Mouse (Mus musculus) midbrain, postnatal 0 days (tissue): ENCODE measurements around the gene Tnfsf10. TPM values are rescaled to one million over a fixed set of nuclear protein-coding genes. Genes with fewer than 3 reads are reported as not detected.
"Not testable (repeated sequence)": the region's sequence is repeated elsewhere in the genome, so short reads cannot be mapped to it uniquely, and the experiment has no call there.

Experiments
- ATAC-seq: fragments of 200-750 bp; cut with Nextera tagmentation; 2 replicates; pipeline ENCODE4 v1.8.0; 2017; ENCODE audit warnings: moderate number of reproducible peaks, mild to moderate bottlenecking, moderate TSS enrichment, moderate library complexity; ENCODE audit not compliant: low FRiP score
- DNase-seq: peaks from one replicate; pipeline ENCODE4 v3.0.0-alpha.2; 2015; ENCODE audit warnings: low spot score
- H3K27ac ChIP-seq: fragments of 300-500 bp; sonication (generic); 2 replicates; pipeline ENCODE4 v1.5.1; 2014; ENCODE audit warnings: low read depth, mild to moderate bottlenecking, low read length, mixed read lengths
- H3K27me3 ChIP-seq: fragments of 300-500 bp; sonication (generic); 2 replicates; pipeline ENCODE4 v1.6.1; 2014; ENCODE audit warnings: low read length, control low read depth, mixed read lengths; ENCODE audit not compliant: insufficient read depth
- H3K36me3 ChIP-seq: fragments of 300-500 bp; sonication (generic); 2 replicates; pipeline ENCODE4 v1.6.1; 2014; ENCODE audit warnings: low read length, control low read depth, mixed read lengths; ENCODE audit not compliant: insufficient read depth
- H3K4me1 ChIP-seq: fragments of 300-500 bp; sonication (generic); 2 replicates; pipeline ENCODE4 v1.6.1; 2014; ENCODE audit warnings: mild to moderate bottlenecking, control low read depth, antibody characterized with exemption, low read length, mixed read lengths; ENCODE audit not compliant: insufficient read depth
- H3K4me2 ChIP-seq: fragments of 300-500 bp; sonication (generic); 2 replicates; pipeline ENCODE4 v1.6.1; 2014; ENCODE audit warnings: low read depth, mild to moderate bottlenecking, low read length, mixed read lengths; ENCODE audit not compliant: poor library complexity, severe bottlenecking
- H3K4me3 ChIP-seq: fragments of 300-500 bp; sonication (generic); 2 replicates; pipeline ENCODE4 v1.5.1; 2014; ENCODE audit warnings: low read depth, mild to moderate bottlenecking, low read length, moderate library complexity
- H3K9ac ChIP-seq: fragments of 300-500 bp; sonication (generic); replicated peaks from 2 replicates; pipeline ENCODE4 v1.6.1; 2014; ENCODE audit warnings: mild to moderate bottlenecking, low read length, moderate library complexity, mixed read lengths; ENCODE audit not compliant: poor library complexity, severe bottlenecking
- H3K9me3 ChIP-seq: fragments of 300-500 bp; sonication (generic); 2 replicates; pipeline ENCODE4 v1.6.1; 2016; ENCODE audit warnings: low read length, control low read depth
- CTCF ChIP-seq: IDR thresholded peaks from 2 replicates; pipeline ENCODE4 v1.5.1; 2016; ENCODE audit warnings: antibody characterized with exemption, mild to moderate bottlenecking
- WGBS: fragments of 180-500 bp; shearing (Covaris S2); extraction: QIAGEN DNeasy Blood & Tissue Kit; methylation state at CpG from one replicate; pipeline ENCODE4 v1.1.7; 2014; 5-methylcytosine and 5-hydroxymethylcytosine counted together
- polyA plus RNA-seq: library from polyadenylated mRNA; unstranded; fragments of >200 nt; fragmentation: Nextera tagmentation; extraction: Ambion mirVana; gene quantifications from 2 replicates; pipeline ENCODE4 v1.2.1, GENCODE M21; 2015
- total RNA-seq: library from RNA; depleted of rRNA; stranded (reverse); fragments of >200 nt; gene quantifications from 2 replicates; pipeline ENCODE4 v1.2.3, GENCODE M21; 2014

Tnfsf10 gene
- total and polyA plus RNA-seq, 2 experiments from 2014 or later = 0.27 to 3.3 TPM

GRCm38 (mm10) chr3:27284227-27284626 lies 32.6 kb upstream of the Tnfsf10 start:
- WGBS = 94% methylated on average over 5 of the region's 5 CpGs
- H3K4me3 ChIP-seq = no peak overlapping the region
- H3K9me3 ChIP-seq = no peaks in the 10 kb centered on the region
- TF ChIP-seq CTCF = peak; percentile 57
- H3K27me3 ChIP-seq = no peaks in the 10 kb centered on the region
- no peak overlapping the region for H3K27ac ChIP-seq
- H3K4me2 ChIP-seq = no peak overlapping the region
- no peaks in the 10 kb centered on the region for H3K36me3 ChIP-seq
- ATAC-seq (no peak), DNase-seq (no peak)
- no peaks in the 10 kb centered on the region for H3K4me1 ChIP-seq
- H3K9ac ChIP-seq = no peak overlapping the region

- ATAC-seq (no peak), DNase-seq (no peak)
- no peak overlapping the region for H3K4me2 ChIP-seq
- H3K4me1 ChIP-seq = no peaks in the 10 kb centered on the region
- WGBS = 80% methylated on average over 9 of the region's 9 CpGs
- H3K27ac ChIP-seq = no peak overlapping the region
- H3K9ac ChIP-seq = no peak overlapping the region
- H3K36me3 ChIP-seq = no peaks in the 10 kb centered on the region
- TF ChIP-seq CTCF = no peak
- H3K4me3 ChIP-seq = no peak overlapping the region
- H3K9me3 ChIP-seq = no peaks in the 10 kb centered on the region
- no peaks in the 10 kb centered on the region for H3K27me3 ChIP-seq
Observed at GRCm38 (mm10) chr3:27285072-27285471, 31.8 kb upstream of the Tnfsf10 start.

GRCm38 (mm10) chr3:27288301-27288700 lies 28.5 kb upstream of the Tnfsf10 start:
- no peak for ATAC-seq
- TF ChIP-seq CTCF = no peak
- no peaks in the 10 kb centered on the region for H3K4me1 ChIP-seq
- H3K27ac ChIP-seq = no peak overlapping the region
- no peak overlapping the region for H3K4me3 ChIP-seq
- WGBS = 79% methylated on average over 2 of the region's 2 CpGs
- H3K27me3 ChIP-seq = no peaks in the 10 kb centered on the region
- no peak for DNase-seq
- no peaks in the 10 kb centered on the region for H3K36me3 ChIP-seq
- H3K9ac ChIP-seq = no peak overlapping the region
- H3K9me3 ChIP-seq = no peaks in the 10 kb centered on the region
- no peak overlapping the region for H3K4me2 ChIP-seq

GRCm38 (mm10) chr3:27288909-27289308 lies 27.9 kb upstream of the Tnfsf10 start:
- WGBS = 69% methylated on average over 8 of the region's 8 CpGs
- H3K4me2 ChIP-seq = no peak overlapping the region
- H3K4me1 ChIP-seq = no peaks in the 10 kb centered on the region
- DNase-seq = no peak
- no peak overlapping the region for H3K27ac ChIP-seq
- no peaks in the 10 kb centered on the region for H3K27me3 ChIP-seq
- H3K36me3 ChIP-seq = no peaks in the 10 kb centered on the region
- TF ChIP-seq CTCF = no peak
- H3K4me3 ChIP-seq = no peak overlapping the region
- no peak overlapping the region for H3K9ac ChIP-seq
- no peaks in the 10 kb centered on the region for H3K9me3 ChIP-seq
- no peak for ATAC-seq

- no peak overlapping the region for H3K9ac ChIP-seq
- WGBS = 85% methylated on average over 5 of the region's 5 CpGs
- TF ChIP-seq CTCF = no peak
- DNase-seq (no peak), ATAC-seq (no peak)
- H3K4me3 ChIP-seq = no peak overlapping the region
- H3K4me1 ChIP-seq = no peaks in the 10 kb centered on the region
- H3K27ac ChIP-seq = no peak overlapping the region
- no peak overlapping the region for H3K4me2 ChIP-seq
- no peaks in the 10 kb centered on the region for H3K27me3 ChIP-seq
- no peaks in the 10 kb centered on the region for H3K9me3 ChIP-seq
- no peaks in the 10 kb centered on the region for H3K36me3 ChIP-seq
Observed at GRCm38 (mm10) chr3:27290285-27290684, 26.5 kb upstream of the Tnfsf10 start.

GRCm38 (mm10) chr3:27290945-27291344 lies 25.9 kb upstream of the Tnfsf10 start:
- H3K4me1 ChIP-seq, H3K27ac ChIP-seq, H3K4me3 ChIP-seq, H3K27me3 ChIP-seq, H3K36me3 ChIP-seq, DNase-seq, ATAC-seq, H3K4me2 ChIP-seq, H3K9ac ChIP-seq, H3K9me3 ChIP-seq: not testable (repeated sequence)
- WGBS = 88% methylated on average over 5 of the region's 5 CpGs

GRCm38 (mm10) chr3:27291411-27291810 lies 25.4 kb upstream of the Tnfsf10 start:
- H3K9ac ChIP-seq, H3K27ac ChIP-seq, H3K36me3 ChIP-seq, H3K4me3 ChIP-seq, H3K4me2 ChIP-seq, ATAC-seq, H3K9me3 ChIP-seq, H3K27me3 ChIP-seq, H3K4me1 ChIP-seq, DNase-seq: not testable (repeated sequence)
- WGBS = 82% methylated on average over 4 of the region's 4 CpGs
